Mouse (Mus musculus) midbrain, postnatal 0 days (tissue): ENCODE measurements around the gene Ddrgk1. TPM values are rescaled to one million over a fixed set of nuclear protein-coding genes. Genes with fewer than 3 reads are reported as not detected.

Experiments
- ATAC-seq: fragments of 200-750 bp; cut with Nextera tagmentation; 2 replicates; pipeline ENCODE4 v1.8.0; 2017; ENCODE audit warnings: moderate number of reproducible peaks, mild to moderate bottlenecking, moderate TSS enrichment, moderate library complexity; ENCODE audit not compliant: low FRiP score
- DNase-seq: peaks from one replicate; pipeline ENCODE4 v3.0.0-alpha.2; 2015; ENCODE audit warnings: low spot score
- H3K27ac ChIP-seq: fragments of 300-500 bp; sonication (generic); 2 replicates; pipeline ENCODE4 v1.5.1; 2014; ENCODE audit warnings: low read depth, mild to moderate bottlenecking, low read length, mixed read lengths
- H3K27me3 ChIP-seq: fragments of 300-500 bp; sonication (generic); 2 replicates; pipeline ENCODE4 v1.6.1; 2014; ENCODE audit warnings: low read length, control low read depth, mixed read lengths; ENCODE audit not compliant: insufficient read depth
- H3K36me3 ChIP-seq: fragments of 300-500 bp; sonication (generic); 2 replicates; pipeline ENCODE4 v1.6.1; 2014; ENCODE audit warnings: low read length, control low read depth, mixed read lengths; ENCODE audit not compliant: insufficient read depth
- H3K4me1 ChIP-seq: fragments of 300-500 bp; sonication (generic); 2 replicates; pipeline ENCODE4 v1.6.1; 2014; ENCODE audit warnings: mild to moderate bottlenecking, control low read depth, antibody characterized with exemption, low read length, mixed read lengths; ENCODE audit not compliant: insufficient read depth
- H3K4me2 ChIP-seq: fragments of 300-500 bp; sonication (generic); 2 replicates; pipeline ENCODE4 v1.6.1; 2014; ENCODE audit warnings: low read depth, mild to moderate bottlenecking, low read length, mixed read lengths; ENCODE audit not compliant: poor library complexity, severe bottlenecking
- H3K4me3 ChIP-seq: fragments of 300-500 bp; sonication (generic); 2 replicates; pipeline ENCODE4 v1.5.1; 2014; ENCODE audit warnings: low read depth, mild to moderate bottlenecking, low read length, moderate library complexity
- H3K9ac ChIP-seq: fragments of 300-500 bp; sonication (generic); replicated peaks from 2 replicates; pipeline ENCODE4 v1.6.1; 2014; ENCODE audit warnings: mild to moderate bottlenecking, low read length, moderate library complexity, mixed read lengths; ENCODE audit not compliant: poor library complexity, severe bottlenecking
- H3K9me3 ChIP-seq: fragments of 300-500 bp; sonication (generic); 2 replicates; pipeline ENCODE4 v1.6.1; 2016; ENCODE audit warnings: low read length, control low read depth
- CTCF ChIP-seq: IDR thresholded peaks from 2 replicates; pipeline ENCODE4 v1.5.1; 2016; ENCODE audit warnings: antibody characterized with exemption, mild to moderate bottlenecking
- WGBS: fragments of 180-500 bp; shearing (Covaris S2); extraction: QIAGEN DNeasy Blood & Tissue Kit; methylation state at CpG from one replicate; pipeline ENCODE4 v1.1.7; 2014; 5-methylcytosine and 5-hydroxymethylcytosine counted together
- polyA plus RNA-seq: library from polyadenylated mRNA; unstranded; fragments of >200 nt; fragmentation: Nextera tagmentation; extraction: Ambion mirVana; gene quantifications from 2 replicates; pipeline ENCODE4 v1.2.1, GENCODE M21; 2015
- total RNA-seq: library from RNA; depleted of rRNA; stranded (reverse); fragments of >200 nt; gene quantifications from 2 replicates; pipeline ENCODE4 v1.2.3, GENCODE M21; 2014; rRNA removed

Gene Ddrgk1
- total RNA-seq = 24.4 and 36.0 TPM in 2 replicates
- 88.6 and 90.4 TPM in 2 replicates for polyA plus RNA-seq

DNA sequence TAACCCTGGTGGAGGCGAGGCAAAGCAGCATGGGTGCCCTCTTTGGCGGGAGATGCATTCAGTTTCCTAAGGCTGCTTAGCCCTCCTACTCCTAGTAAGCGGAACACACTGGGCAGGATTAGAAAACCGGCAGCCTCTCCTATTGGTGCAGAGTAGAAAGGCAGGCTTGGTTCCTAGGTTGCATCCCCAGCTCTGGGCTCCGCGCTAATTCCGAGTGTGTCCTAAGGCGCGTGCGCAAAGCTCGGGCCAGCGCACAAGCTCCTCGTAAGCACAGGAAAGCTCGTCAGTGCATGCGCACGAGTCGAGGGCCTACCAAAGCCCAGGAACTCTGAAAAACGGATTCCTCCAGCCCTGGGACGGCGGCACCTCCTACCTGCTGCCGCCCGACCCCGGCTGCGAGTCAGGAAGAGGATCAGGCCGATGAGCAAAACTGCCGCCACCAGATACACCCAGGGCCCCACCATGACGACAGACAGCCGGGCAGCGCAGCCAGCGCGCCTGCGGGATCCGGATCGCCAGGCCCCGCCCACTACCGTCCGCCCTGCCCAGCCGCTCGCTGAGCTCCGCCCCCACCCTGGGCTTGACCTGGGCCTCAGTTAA is at the start of gene Ddrgk1:
Gene Ddrgk1, minus strand, starts transcription at position 558 of the 600 bp plus-strand sequence.
- Histone ChIP-seq H3K27ac (peak within 1 kb of the TSS; percentile 98), H3K4me2 (peak within 1 kb of the TSS; percentile 60), H3K36me3 (peaks cover 23% of the 10 kb centered on the region), H3K9me3 (no peaks in the 10 kb centered on the region), H3K27me3 (no peaks in the 10 kb centered on the region), H3K4me1 (peaks cover 14% of the 10 kb centered on the region; the same call in 1 of the 2 replicates), H3K9ac (peak within 1 kb of the TSS; percentile 70), H3K4me3 (peak within 1 kb of the TSS; percentile 43)
- ATAC-seq = peak; percentile 96
- under 1% methylated on average over 35 of the region's 40 CpGs for WGBS
- peak; percentile 56 for TF ChIP-seq CTCF
- peak; percentile 98 for DNase-seq

DNA sequence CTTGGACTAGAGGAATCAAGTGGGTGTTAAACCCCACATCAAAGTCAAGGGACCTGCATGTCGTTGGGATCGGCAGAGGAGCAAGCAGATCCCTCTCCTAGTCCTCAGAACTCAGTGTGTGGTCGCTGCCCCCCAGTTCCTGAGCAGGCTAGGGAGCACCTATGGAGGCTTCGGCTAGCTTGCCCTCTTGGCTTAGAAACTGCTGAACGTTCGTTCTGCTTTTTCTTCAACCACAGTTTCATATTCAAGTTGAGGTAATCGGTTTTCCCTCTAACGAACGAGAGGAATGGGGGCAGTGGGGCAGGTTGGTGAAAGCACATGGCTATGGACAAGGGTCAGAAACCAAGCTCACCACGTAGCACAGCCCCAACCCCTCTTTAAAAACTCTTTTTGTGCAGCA is 42.6 kb upstream of the Ddrgk1 start:
- Histone ChIP-seq H3K27ac (no peak overlapping the region), H3K9ac (no peak overlapping the region), H3K36me3 (peaks cover 41% of the 10 kb centered on the region), H3K4me2 (no peak overlapping the region), H3K9me3 (no peaks in the 10 kb centered on the region), H3K4me3 (no peak overlapping the region), H3K4me1 (no peaks in the 10 kb centered on the region), H3K27me3 (no peaks in the 10 kb centered on the region)
- no peak for DNase-seq
- TF ChIP-seq CTCF = no peak
- no peak for ATAC-seq
- WGBS = 64% methylated on average over 10 of the region's 10 CpGs

DNA sequence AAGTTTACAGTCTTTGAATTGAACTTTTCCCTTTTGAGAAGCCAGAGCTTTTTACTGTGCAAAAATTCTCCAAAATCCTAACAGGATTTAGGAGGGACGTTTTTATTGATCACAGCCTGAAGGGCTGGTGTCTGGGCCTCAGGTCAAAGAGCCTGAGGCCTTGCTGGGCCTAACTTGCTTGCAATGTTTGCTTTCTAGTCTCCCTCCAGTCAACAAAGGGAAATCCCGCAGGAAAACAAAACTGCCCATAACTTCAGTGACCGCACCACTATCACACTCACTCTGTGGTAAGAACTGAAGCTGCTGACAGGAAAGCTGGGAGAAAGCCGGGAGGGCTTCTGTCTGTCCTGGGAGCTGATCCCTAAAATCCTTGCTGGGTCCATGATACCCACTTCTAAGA is 42.1 kb upstream of the Ddrgk1 start:
- Histone ChIP-seq H3K27me3 (no peaks in the 10 kb centered on the region), H3K4me1 (no peaks in the 10 kb centered on the region), H3K27ac (no peak overlapping the region), H3K9me3 (no peaks in the 10 kb centered on the region), H3K4me2 (no peak overlapping the region), H3K36me3 (peaks cover 37% of the 10 kb centered on the region), H3K9ac (no peak overlapping the region), H3K4me3 (no peak overlapping the region)
- no peak for TF ChIP-seq CTCF
- no peak for DNase-seq
- WGBS = 78% methylated on average over 4 of the region's 4 CpGs
- ATAC-seq = no peak

DNA sequence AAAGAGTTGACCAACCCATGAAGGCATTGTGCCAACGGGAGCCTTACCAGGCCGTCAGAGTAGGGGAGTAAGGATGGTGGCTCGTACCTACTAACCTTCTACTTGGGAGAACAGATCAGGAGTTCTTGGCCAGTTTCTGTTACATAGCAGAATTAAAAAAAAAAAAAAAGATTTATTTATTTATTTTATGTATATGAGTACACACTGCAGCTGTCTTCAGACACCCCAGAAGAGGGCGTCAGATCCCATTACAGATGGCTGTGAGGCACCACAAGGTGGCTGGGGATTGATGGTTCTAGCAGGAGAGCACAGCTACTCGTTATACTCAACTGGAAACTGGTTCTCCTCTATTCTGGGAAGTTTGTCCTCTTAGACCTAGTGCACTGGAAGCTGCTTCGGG is 40.7 kb upstream of the Ddrgk1 start:
- peak; percentile 31; the same call in 1 of the 2 replicates for TF ChIP-seq CTCF
- H3K9ac ChIP-seq = no peak overlapping the region
- 71% methylated on average over 6 of the region's 6 CpGs for WGBS
- no peaks in the 10 kb centered on the region for H3K4me1 ChIP-seq
- H3K36me3 ChIP-seq = peaks cover 24% of the 10 kb centered on the region
- H3K27ac ChIP-seq = no peak overlapping the region
- no peaks in the 10 kb centered on the region for H3K27me3 ChIP-seq
- no peaks in the 10 kb centered on the region for H3K9me3 ChIP-seq
- no peak for ATAC-seq
- no peak overlapping the region for H3K4me2 ChIP-seq
- no peak for DNase-seq
- H3K4me3 ChIP-seq = no peak overlapping the region

DNA sequence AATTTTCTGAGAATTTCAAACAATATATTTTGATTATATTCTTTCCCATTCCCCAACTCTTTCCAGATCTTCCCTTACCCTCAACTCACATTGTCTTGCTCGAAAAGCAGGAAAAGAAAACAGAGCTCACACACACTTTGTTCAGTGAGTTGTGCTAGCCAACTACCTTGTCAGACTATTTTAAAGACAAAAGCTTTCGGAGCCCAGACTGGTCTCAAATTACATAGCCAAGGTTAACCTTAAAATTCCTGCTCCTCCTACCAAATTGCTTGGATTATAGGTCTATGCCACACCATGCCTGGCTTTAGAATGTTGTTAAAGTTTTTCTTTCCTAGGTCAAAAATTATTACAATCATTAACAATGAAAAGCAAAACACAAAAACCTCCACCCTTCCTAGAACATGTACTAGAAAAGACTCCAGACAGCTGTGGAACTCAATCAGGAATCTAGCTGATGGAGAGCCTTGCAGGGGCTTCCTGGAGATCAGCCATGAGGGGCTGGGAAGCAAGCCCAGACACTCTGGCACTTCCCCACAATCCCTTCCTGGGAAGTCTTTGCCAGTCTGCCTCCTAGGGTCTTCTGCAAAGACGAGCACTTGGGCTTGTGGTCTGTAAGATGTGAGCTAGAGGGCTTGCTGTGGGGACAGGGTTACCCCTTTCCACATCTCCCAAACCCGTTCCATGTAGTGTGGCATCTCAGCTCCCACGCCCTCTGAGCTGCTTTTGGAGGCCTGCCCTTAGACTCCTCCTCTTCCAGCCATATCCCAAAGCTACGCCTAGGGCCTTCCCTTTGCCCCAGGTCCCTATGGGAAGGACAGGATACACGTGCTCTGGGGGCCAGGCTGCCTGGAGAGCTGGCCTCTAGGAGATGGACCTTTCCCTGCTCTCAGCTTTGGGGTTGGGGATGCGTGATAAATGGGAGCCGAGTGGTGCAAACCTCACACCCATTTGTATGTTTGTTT is 39.9 kb upstream of the Ddrgk1 start:
- Histone ChIP-seq H3K4me2 (no peak overlapping the region), H3K4me1 (no peaks in the 10 kb centered on the region), H3K27me3 (no peaks in the 10 kb centered on the region), H3K9ac (no peak overlapping the region), H3K27ac (no peak overlapping the region), H3K36me3 (peaks cover 16% of the 10 kb centered on the region), H3K9me3 (no peaks in the 10 kb centered on the region), H3K4me3 (no peak overlapping the region)
- DNase-seq (peak; percentile 55), ATAC-seq (peak; percentile 24; the same call in 1 of the 2 replicates)
- no peak for TF ChIP-seq CTCF
- WGBS = 66% methylated on average over 9 of the region's 9 CpGs
